Mouse (Mus musculus) ES-E14 (cell line): ENCODE measurements around the gene Hjurp. TPM values are rescaled to one million over a fixed set of nuclear protein-coding genes. Genes with fewer than 3 reads are reported as not detected.

ENCODE experiments used
- DNase-seq: peaks from one replicate; pipeline ENCODE4 v3.0.0-alpha.2; 2013; ENCODE audit warnings: low read depth, low spot score
- H3K27ac ChIP-seq: 2 replicates; pipeline ENCODE4 v1.5.1; 2012; ENCODE audit warnings: low read depth, mild to moderate bottlenecking, low read length, moderate library complexity, mixed read lengths; ENCODE audit not compliant: poor library complexity, insufficient read depth, severe bottlenecking
- H3K36me3 ChIP-seq: 2 replicates; pipeline ENCODE4 v1.6.1; 2012; ENCODE audit warnings: mild to moderate bottlenecking, low read length, moderate library complexity, mixed read lengths; ENCODE audit not compliant: control insufficient read depth, poor library complexity, insufficient read depth, severe bottlenecking
- H3K4me1 ChIP-seq, 2 experiments: fragments of 150-350 bp in 1 of 2; sonication (generic) in 1 of 2; 2 replicates each; pipeline ENCODE4 v1.6.1; 2012; ENCODE audit warnings: low read length in 2 of 2, mild to moderate bottlenecking in 1 of 2, mixed read lengths in 1 of 2; ENCODE audit not compliant: control insufficient read depth in 2 of 2, insufficient read depth in 2 of 2, poor library complexity in 1 of 2
- H3K4me3 ChIP-seq, 2 experiments: fragments of 150-350 bp in 1 of 2; sonication (generic) in 1 of 2; 2 replicates each; pipeline ENCODE4 v1.5.1; 2012; ENCODE audit warnings: low read length in 2 of 2, low read depth in 1 of 2, mild to moderate bottlenecking in 1 of 2, mixed read lengths in 1 of 2; ENCODE audit not compliant: insufficient read depth in 1 of 2, poor library complexity in 1 of 2, severe bottlenecking in 1 of 2
- H3K9ac ChIP-seq: 2 replicates; pipeline ENCODE4 v1.6.1; 2012; ENCODE audit warnings: low read depth, mild to moderate bottlenecking, low read length, mixed read lengths; ENCODE audit not compliant: poor library complexity, insufficient read depth, severe bottlenecking
- H3K9me3 ChIP-seq: fragments of 150-350 bp; sonication (generic); 2 replicates; pipeline ENCODE4 v1.6.1; 2012; ENCODE audit warnings: low read depth, mild to moderate bottlenecking, low read length; ENCODE audit not compliant: control insufficient read depth, insufficient read depth
- CHD2 ChIP-seq: IDR thresholded peaks from 2 replicates; pipeline ENCODE4 v1.6.1; 2014; ENCODE audit warnings: mild to moderate bottlenecking, low read depth, low read length, inconsistent platforms
- HCFC1 ChIP-seq: IDR thresholded peaks from 2 replicates; pipeline ENCODE4 v1.6.1; 2012; ENCODE audit warnings: low read length, inconsistent platforms, borderline replicate concordance; ENCODE audit not compliant: insufficient read depth
- MAFK ChIP-seq: IDR thresholded peaks from 2 replicates; pipeline ENCODE4 v1.6.1; 2014; ENCODE audit warnings: mild to moderate bottlenecking, low read depth, low read length, inconsistent platforms; ENCODE audit not compliant: insufficient read depth
- ZC3H11A ChIP-seq: IDR thresholded peaks from 2 replicates; pipeline ENCODE4 v1.6.1; 2012; ENCODE audit warnings: low read depth, mild to moderate bottlenecking, inconsistent platforms, low read length, borderline replicate concordance
- ZNF384 ChIP-seq: IDR thresholded peaks from 2 replicates; pipeline ENCODE4 v1.6.1; 2012; ENCODE audit warnings: low read depth, low read length, inconsistent platforms
- in situ Hi-C, 2 experiments: fragments of 600-800 bp; cut with MboI; formaldehyde crosslinking; loops; one replicate each; pipeline ENCODE4 v1.15.1; 2025; ENCODE audit warnings: low sequenced_read_pairs in 2 of 2, inconsistent platforms in 1 of 2; ENCODE audit not compliant: unreplicated experiment in 2 of 2
- total RNA-seq: library from RNA; depleted of rRNA; stranded (reverse); fragments of 300-350 nt; gene quantifications from 2 replicates; pipeline ENCODE4 v1.2.3, GENCODE M21; 2012

The Hjurp gene
- total RNA-seq, 1 experiment: 168 TPM

DNA sequence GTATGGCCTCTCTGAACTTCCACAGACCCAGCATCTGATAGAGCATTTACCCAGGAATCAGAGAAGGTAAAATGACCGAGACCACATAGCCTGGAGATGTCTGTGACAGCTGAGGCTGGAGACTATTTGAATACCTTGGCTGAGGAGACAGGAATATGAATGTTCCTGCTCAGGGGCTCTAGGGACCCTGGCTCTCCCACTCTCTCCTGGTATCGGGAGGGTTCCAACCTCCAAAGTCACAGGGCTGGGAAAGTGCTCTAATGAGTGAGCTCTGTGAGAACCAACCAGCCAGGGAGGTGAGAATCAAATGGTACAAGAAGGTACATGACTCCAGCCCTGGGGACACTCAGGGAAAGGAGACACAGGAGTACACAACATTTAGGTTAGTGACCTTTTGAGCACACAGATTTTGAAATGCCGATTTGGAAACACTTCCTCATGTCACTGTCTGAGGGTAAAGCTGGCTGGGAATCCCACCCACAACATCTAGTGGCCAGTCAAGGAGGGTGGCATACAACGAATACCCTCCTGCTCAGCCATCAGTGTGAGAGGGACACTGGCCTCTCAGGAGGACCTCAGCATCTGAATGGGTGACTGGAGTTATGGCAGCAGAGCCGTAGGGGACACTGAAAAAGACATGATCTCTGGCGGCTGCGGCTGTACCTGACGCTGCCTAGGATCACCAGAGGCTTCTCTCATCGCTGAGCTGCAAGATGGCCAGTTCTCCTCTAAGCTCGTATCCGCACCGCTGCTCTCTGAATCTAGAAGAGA lies 7.7 kb downstream of the Hjurp start:
- H3K4me1 ChIP-seq: 0 out of 4 replicates have a peak, but pooled peaks cover 0 to 2% of the 10 kb centered on the region in 2 experiments
- in situ Hi-C loops: no loop called here
- no peak overlapping the region for H3K4me3 ChIP-seq
- peaks cover 91% of the 10 kb centered on the region for H3K36me3 ChIP-seq
- H3K9me3 ChIP-seq: peaks cover 5% of the 10 kb centered on the region; the same call in 1 of the 2 replicates
- H3K9ac ChIP-seq: no peak overlapping the region
- H3K27ac ChIP-seq: no peak overlapping the region
- TF ChIP-seq ZC3H11A (no peak), ZNF384 (no peak), HCFC1 (no peak), CHD2 (no peak), MAFK (no peak)
- no peak for DNase-seq

DNA sequence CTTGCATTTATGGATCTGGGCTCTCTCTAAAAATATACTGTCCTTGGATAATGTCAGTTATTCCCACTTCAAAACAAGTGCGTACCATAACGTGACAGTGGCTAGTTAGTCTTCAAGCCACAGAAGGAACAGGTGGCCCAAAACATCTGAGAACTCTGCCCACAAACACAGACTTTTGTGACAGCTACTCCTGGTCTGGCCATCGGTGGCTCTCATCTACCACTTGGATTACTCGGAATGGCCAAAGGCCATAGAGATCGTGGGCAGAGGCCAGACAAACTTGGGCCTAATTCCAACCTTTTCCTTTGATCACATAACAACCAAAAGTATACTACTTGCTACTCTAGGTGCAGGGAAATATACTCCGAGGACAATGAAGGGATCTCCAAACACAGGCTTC lies 9.4 kb downstream of the Hjurp start:
- H3K4me3 ChIP-seq: no peak overlapping the region
- H3K9me3 ChIP-seq: peaks cover 5% of the 10 kb centered on the region; the same call in 1 of the 2 replicates
- TF ChIP-seq ZC3H11A (no peak), MAFK (no peak), CHD2 (no peak), HCFC1 (no peak), ZNF384 (no peak)
- in situ Hi-C loops: no loop called here
- no peak overlapping the region for H3K27ac ChIP-seq
- peaks cover 91% of the 10 kb centered on the region for H3K36me3 ChIP-seq
- no peak for DNase-seq
- H3K4me1 ChIP-seq: no peaks in the 10 kb centered on the region
- no peak overlapping the region for H3K9ac ChIP-seq

DNA sequence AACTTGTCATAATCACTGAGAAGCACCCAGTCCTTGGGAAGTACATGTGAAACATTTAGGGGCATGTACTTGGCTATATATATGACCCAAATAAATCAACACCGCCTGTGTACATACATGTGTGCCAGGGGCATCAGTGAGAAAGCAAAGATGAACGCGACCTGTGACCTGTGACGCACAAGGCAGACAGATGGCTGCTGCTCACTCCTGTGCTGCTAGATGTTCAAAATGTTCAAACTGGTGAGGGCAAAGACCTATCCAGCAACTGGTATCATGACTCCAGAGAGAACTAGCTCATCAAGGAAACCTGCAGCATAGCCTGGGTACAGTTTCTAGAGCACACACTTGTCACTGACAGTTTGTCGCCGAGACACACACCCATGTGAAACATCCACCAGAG lies 9.9 kb downstream of the Hjurp start:
- in situ Hi-C loops: no loop called here
- Histone ChIP-seq H3K4me1 (peaks cover 2 to 3% of the 10 kb centered on the region in 2 experiments; a peak in 2 of 4 replicates), H3K27ac (no peak overlapping the region), H3K4me3 (no peak overlapping the region), H3K36me3 (peaks cover 89% of the 10 kb centered on the region), H3K9ac (no peak overlapping the region), H3K9me3 (peaks cover 5% of the 10 kb centered on the region; the same call in 1 of the 2 replicates)
- DNase-seq: no peak
- TF ChIP-seq HCFC1 (no peak), ZC3H11A (no peak), CHD2 (no peak)

DNA sequence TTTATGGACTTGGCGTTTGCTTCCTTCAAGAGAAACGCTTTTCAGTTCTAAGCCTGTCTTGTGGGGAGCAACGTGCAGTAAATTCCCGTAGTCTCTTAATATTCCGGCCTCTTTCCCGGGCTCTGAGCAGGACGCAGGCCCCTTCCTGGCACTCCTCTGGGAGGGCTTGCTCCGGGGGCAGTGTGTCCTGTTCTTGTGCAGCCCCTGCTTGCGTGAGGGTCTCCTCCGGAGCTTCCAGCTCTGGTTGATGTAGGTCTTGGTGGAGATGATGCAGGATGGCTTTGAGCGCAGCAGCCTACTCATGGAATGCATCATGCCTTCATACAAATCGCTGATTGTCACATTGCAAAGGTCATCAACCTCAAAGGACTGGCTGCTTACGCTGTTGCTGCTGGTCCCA lies 11.3 kb downstream of the Hjurp start:
- TF ChIP-seq ZC3H11A (no peak), MAFK (no peak), HCFC1 (no peak), CHD2 (no peak), ZNF384 (no peak)
- Histone ChIP-seq H3K9ac (no peak overlapping the region), H3K4me1 (peaks cover 3 to 4% of the 10 kb centered on the region in 2 experiments; a peak in 2 of 4 replicates), H3K4me3 (no peak overlapping the region), H3K36me3 (peaks cover 80% of the 10 kb centered on the region), H3K27ac (no peak overlapping the region), H3K9me3 (peaks cover 3% of the 10 kb centered on the region; the same call in 1 of the 2 replicates)
- in situ Hi-C loops: no loop called here
- DNase-seq: no peak
